Mouse (Mus musculus) kidney, postnatal 10 days (tissue): ENCODE measurements around the gene Irs2.
A peak's percentile ranks its signal among the peaks of the same experiment; 100 is the strongest.

Source experiments
- DNase-seq: peaks from one replicate; pipeline ENCODE4 v3.0.0; 2021; ENCODE audit warnings: mixed read lengths

Gene Irs2

GRCm38 (mm10) chr8:10951567-10951966 lies 56.7 kb downstream of the Irs2 start:
- DNase-seq: no peak

GRCm38 (mm10) chr8:10945939-10946740 lies 62.1 kb downstream of the Irs2 start:
- DNase-seq: peak; percentile 96

- DNase-seq: no peak
These were observed 62.8 kb downstream of the Irs2 start for GRCm38 (mm10) chr8:10945490-10945889.

- DNase-seq: no peak
These were observed 64.8 kb downstream of the Irs2 start for GRCm38 (mm10) chr8:10943314-10944060.

GRCm38 (mm10) chr8:10939883-10940282 lies 68.4 kb downstream of the Irs2 start:
- DNase-seq: no peak

- no peak for DNase-seq
These were observed 69.0 kb downstream of the Irs2 start for GRCm38 (mm10) chr8:10939210-10939782.

GRCm38 (mm10) chr8:10938284-10938683 lies 70.0 kb downstream of the Irs2 start:
- no peak for DNase-seq

GRCm38 (mm10) chr8:10936646-10937045 lies 71.6 kb downstream of the Irs2 start:
- no peak for DNase-seq

GRCm38 (mm10) chr8:10935231-10935630 lies 73.0 kb downstream of the Irs2 start:
- DNase-seq: peak; percentile 55
